Mouse (Mus musculus) liver, postnatal 0 days (tissue): ENCODE data around the gene Irak3.

Source experiments
- CTCF ChIP-seq: sonication (generic); IDR thresholded peaks from 2 replicates; pipeline ENCODE4 v1.5.1; 2016; ENCODE audit warnings: antibody characterized with exemption, low read depth
- EP300 ChIP-seq: IDR thresholded peaks from 2 replicates; pipeline ENCODE4 v1.6.1; 2016; ENCODE audit warnings: antibody characterized with exemption, low read depth, mild to moderate bottlenecking

GRCm38 (mm10) chr10:120165793-120166503, 36.0 kb downstream of the Irak3 start:
- TF ChIP-seq CTCF (no peak), EP300 (no peak)
